Mouse (Mus musculus) MEL (cell line): Measurements from ENCODE around the gene Atp5d.

ENCODE experiments used
- CTCF ChIP-seq, 3 experiments: IDR thresholded peaks in 2 of 3; conservative IDR thresholded peaks in 1 of 3; 2 replicates each; pipeline ENCODE4 v1.5.1; 2011 to 2012; ENCODE audit warnings: low read length in 3 of 3, low read depth in 2 of 3, mild to moderate bottlenecking in 2 of 3, improper control_type of control experiment in 1 of 3, inconsistent platforms in 1 of 3, mixed read lengths in 1 of 3, moderate library complexity in 1 of 3; ENCODE audit not compliant: control insufficient read depth in 1 of 3, insufficient read depth in 1 of 3, poor library complexity in 1 of 3, severe bottlenecking in 1 of 3
- EP300 ChIP-seq, 2 experiments: IDR thresholded peaks; 2 replicates each; pipeline ENCODE4 v1.6.1; 2011; ENCODE audit warnings: improper control_type of control experiment in 2 of 2, low read length in 2 of 2, low read depth in 1 of 2, mild to moderate bottlenecking in 1 of 2
- JUND ChIP-seq: IDR thresholded peaks from 2 replicates; pipeline ENCODE4 v1.6.1; 2011; ENCODE audit warnings: low read depth, mild to moderate bottlenecking, improper control_type of control experiment, low read length
- MAX ChIP-seq: IDR thresholded peaks from 2 replicates; pipeline ENCODE4 v1.6.1; 2011; ENCODE audit warnings: low read length, improper control_type of control experiment
- POLR2A ChIP-seq, 2 experiments: IDR thresholded peaks; 2 replicates each; pipeline ENCODE4 v1.6.1; 2011 to 2012; ENCODE audit warnings: low read length in 2 of 2, mild to moderate bottlenecking in 2 of 2, control low read depth in 1 of 2, improper control_type of control experiment in 1 of 2, low read depth in 1 of 2, moderate library complexity in 1 of 2; ENCODE audit not compliant: control insufficient read depth in 1 of 2, insufficient read depth in 1 of 2, poor library complexity in 1 of 2

GRCm38 (mm10) chr10:80152071-80152872 is 13.8 kb downstream of the Atp5d start:
- TF ChIP-seq CTCF (IDR thresholded peaks at IDR 0.05 in 2 of 3, conservative IDR thresholded peaks at IDR 0.05 in 1 of 3; ENCODE audit: control insufficient read depth in 1 of 3, insufficient read depth in 1 of 3, low read depth in 2 of 3, low read length in 3 of 3, poor library complexity in 1 of 3, severe bottlenecking in 1 of 3) = no peak
- no peak for TF ChIP-seq POLR2A (IDR thresholded peaks at IDR 0.05; ENCODE audit: control insufficient read depth in 1 of 2, insufficient read depth in 1 of 2, low read depth in 1 of 2, low read length in 2 of 2, poor library complexity in 1 of 2)
- TF ChIP-seq MAX = no peak
- no peak for TF ChIP-seq EP300 (IDR thresholded peaks at IDR 0.05; ENCODE audit: low read depth in 1 of 2, low read length in 2 of 2)
- no peak for TF ChIP-seq JUND
